Mouse (Mus musculus): ENCODE results near the gene Pcmt1.
"Not testable (repeated sequence)": the region's sequence is repeated elsewhere in the genome, so short reads cannot be mapped to it uniquely, and the experiment has no call there.

The Pcmt1 gene

DNA sequence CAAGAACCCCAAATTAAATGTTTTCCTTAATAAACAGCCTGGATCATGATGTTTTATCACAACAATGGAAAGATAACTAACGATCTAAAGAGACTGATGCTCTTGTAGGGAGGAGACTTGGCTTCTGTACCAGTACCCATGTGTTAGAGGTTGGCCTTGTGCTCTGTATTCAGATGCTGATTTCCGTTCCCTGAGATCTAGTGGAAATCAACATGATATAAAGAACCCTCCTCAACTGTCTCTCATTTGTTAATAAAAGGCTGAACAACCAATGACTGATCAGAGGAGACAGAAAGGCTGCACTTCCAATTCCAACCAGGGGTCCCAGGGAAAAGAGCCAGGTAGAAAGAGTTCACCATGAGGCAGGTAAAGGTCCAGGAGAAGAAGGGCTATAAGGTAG is 35.0 kb downstream of the Pcmt1 start:
- no peak for DNase-seq (ENCODE audit: low spot score)

DNA sequence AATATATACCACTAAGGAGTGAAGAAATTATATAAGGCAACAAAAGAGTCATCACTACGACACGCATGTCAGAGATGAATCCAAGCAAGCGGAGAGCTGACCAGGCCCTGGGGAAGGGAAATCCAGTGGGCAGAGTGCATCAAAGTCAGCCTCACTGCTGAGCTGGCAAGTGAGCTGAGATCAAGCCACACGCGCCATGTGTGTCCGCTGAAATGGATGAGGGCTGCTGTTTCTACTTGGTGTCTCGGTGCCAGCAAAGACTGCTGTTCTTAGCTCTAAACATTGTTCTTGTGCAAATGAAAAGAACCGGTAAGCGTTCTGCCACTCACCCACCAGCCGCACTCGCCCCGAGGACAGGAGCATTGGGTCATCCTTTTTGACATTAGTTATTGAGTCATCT is 40.6 kb downstream of the Pcmt1 start:
- no peak for DNase-seq (ENCODE audit: low spot score)

DNA sequence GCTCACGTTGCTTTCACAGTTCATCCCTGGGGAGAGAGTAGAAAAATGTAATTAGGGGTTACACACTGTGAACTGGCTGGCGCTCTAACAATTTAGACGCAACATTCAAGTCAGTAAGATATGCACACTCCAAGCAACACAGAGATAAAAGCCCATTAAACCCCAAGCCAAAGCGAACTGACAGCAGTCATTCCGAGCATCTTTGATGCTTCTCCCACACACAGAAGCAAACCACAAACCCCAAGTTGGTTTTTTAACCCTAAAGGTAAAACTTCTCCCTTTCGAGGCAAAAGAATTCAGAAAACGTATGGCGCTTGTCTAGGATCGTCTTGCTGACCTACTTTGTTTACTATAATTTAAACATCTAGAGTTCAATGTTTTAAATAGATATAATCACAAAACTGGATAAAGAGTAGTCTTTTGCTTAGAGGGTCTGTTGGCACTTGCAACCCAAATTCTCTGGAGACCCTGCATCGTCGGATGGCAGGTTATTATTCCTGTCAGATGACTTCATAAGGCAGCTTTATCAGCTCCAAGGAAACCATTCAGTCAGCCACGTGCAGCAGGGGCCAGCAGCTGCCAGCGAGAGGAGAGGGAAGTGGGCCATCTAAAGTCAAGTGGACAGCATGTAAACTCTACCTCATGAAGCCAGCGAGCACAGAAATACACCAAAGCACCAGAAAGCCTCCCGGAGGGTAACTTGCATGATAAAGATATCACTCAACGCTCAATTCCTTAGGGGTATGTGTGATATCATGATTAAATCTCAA is 49.8 kb downstream of the Pcmt1 start:
- DNase-seq (ENCODE audit: low spot score), result no peak

DNA sequence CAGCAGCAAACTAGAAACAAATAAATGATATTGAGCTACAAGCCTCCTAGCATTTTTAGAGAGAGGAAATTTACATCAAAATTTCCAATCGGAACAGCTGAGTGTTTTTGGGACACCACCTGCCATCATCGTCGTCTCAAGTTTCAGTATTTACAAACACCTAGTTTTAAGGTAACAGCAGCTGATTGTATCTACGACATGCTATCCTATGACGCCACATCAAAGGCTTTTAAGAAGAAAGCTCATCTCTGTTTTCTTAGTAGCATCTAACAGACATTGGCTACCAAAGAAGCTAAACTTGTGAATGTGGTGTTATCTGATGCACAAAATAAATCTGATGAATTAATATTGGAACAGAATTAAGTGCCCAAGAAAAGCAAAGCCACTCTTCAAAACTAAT is 50.6 kb downstream of the Pcmt1 start:
- no peak for DNase-seq (ENCODE audit: low spot score)

DNA sequence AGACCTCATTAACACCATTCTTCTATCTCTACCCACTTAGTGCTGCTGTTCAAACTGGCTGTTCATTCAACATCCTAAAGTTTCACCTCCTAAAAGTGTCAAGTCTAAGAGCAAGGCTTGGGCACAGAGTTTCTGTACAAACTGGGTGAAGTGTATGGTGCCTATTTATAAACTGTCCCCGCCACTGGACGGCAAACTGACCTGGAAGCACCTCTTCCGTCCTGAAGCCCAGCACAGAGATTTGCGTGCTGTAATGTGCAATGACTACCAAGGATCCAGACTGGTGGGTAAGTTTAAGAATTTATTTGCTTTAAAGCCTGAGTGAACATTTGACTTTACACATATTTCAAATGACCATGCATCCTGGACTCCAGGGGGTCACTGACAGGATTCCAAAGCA is 51.8 kb downstream of the Pcmt1 start:
- DNase-seq (ENCODE audit: low spot score), result no peak

DNA sequence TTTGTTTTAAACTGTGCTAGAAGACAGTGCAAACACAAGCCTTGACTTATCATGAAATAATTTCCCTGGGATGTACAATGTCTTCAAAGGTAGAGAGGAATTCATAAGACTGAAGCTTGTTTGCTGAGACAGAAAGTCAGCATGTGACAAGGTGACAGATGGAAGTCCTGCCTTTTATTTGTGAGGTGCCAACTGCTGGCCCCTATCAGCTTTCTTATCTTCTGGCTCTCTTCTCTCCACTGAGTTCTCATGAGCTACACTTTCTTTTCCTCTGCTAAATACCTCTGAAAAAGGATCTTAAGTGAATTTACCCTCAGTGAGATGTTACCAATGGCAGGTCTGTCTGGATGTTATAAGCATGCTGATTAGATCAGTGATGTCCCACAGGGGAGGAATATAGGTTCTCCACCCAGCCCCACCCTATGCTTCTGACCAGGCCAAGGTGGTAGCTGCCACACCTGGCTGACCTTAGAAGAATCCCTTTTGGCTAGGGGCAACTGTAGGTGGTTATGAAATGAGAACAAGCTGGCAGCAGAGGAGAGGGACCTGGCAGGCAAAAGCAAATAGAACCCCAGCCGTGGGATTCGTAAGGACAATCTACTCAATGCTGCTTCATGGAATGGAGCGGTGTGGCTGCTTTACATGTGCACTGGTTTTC is 56.9 kb downstream of the Pcmt1 start:
- no peak for DNase-seq (ENCODE audit: low spot score)

DNA sequence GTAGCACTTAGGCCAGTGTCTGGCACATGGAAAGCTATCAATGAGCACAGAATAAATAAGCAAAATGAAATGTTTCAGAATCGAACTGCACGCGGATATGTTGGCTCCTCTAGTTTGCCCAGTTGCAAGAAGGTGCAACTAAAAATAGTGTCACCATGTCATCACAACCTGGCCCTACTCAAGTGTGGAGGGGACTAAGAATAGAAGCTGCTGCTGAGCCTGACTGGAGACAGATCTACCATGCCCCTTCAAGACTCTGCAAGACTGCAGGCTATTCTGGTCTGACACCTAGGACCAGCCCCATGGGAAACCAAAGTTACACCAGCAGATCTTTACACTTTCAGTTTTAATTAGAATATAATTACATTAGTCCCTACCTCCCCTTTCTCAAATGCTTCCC is 58.6 kb downstream of the Pcmt1 start:
- no peak for DNase-seq (ENCODE audit: low spot score)

DNA sequence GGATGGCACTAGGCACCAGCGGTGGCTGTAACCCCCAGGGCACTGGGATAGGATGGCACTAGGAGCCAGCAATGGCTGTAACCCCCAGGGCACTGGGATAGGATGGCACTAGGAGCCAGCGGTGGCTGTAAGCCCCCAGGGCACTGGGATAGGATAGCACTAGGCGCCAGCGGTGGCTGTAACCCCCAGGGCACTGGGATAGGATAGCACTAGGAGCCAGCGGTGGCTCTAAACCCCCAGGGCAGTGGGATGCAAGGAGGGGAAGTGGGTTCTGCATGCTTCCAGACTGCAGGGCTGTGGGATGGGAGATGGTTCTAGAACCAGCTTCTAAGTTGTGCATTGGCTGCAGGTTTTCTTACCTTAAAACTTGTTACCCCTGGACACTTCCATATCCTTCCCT is 60.2 kb downstream of the Pcmt1 start:
- no peak for DNase-seq (ENCODE audit: low spot score)

DNA sequence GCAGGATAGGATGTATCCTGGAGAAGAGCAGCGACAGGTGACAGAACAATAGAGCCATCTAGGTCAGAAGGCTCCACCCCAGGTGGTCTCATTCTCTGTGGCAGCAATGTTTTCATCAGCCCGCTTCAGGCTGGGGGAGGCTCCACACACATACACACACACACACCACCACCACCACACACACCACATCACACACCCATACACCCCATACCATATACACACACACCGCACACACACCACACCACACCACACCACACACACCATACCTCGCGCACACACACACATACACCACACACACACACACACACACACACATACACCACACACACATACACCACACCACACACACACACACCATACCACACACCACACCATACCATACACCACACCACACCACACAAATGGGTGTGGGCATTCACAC is 61.1 kb downstream of the Pcmt1 start:
- no peak for DNase-seq (ENCODE audit: low spot score)

DNA sequence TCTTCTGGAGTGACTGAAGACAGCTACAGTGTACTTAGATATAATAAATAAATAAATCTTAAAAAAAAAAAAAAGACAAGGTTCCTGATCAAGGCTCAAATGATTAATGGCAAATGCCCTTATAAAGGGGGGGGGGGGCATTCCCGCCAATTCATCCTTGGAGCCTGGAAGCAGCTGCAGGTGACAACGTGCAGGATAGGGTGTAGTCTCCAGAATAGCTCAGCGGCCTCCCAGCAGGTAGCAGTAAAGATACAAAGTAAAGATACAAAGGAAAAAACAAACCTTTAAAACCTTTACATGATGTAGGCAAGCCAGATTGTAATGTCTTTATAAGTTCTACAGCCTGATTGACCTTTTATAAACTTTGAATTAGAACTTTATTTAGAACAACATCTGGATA is 63.4 kb downstream of the Pcmt1 start:
- not testable (repeated sequence) for DNase-seq (ENCODE audit: low spot score)

DNA sequence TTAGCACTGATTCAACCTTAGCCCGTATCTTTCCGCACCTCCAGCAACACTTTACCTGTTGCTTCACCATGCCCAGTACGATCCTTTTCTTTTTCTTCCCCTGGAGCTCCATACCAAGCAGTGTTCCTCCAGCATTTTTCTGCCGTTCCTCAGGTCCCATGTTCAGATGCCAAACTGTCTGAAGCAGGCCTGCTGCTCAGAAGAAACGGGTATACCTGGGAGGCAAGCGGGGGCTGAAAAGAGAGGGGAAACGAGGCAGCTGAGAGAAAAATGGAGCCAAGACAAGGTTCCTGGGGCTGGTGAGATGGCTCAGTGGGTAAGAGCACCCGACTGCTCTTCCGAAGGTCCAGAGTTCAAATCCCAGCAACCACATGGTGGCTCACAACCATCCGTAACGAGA is 63.8 kb downstream of the Pcmt1 start:
- not testable (repeated sequence) for DNase-seq (ENCODE audit: low spot score)

DNA sequence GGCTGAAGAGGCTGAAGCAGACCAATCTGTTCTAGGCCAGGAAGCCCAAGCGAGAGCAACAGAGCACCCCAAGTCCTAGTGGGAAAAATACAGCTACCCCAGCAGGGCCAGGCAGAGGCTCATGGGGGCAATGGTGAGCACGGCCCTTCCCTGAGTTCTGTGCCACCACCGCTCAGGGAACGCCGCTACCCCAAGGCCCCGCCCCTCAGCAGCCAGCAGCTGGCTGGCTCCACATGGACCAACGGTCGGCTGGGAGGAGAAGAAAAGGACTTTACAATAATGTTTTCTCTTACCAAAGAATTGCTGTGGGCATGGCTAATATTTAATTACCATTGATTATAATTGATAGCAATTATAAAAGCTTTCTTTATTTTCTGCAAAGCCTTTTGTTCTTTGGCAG is 66.1 kb downstream of the Pcmt1 start:
- no peak for DNase-seq (ENCODE audit: low spot score)

DNA sequence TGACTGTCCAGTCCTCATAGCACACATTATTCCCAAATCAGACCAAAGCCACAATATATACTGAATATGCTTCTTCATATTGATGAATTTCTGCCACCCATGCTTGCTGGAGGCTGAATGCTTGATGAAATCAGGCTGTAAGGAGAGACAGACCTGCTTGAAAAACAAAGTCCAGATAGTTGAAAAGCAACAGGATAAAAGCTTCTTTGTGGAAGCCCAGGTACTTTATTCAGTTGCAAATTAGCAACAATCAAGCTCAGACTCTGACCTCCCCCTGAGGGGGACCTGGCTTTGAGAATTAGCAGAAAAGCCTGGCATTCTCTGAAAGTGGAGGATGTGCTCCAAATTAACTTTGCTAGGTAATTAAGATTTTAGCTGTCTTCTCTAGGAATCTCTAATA is 68.7 kb downstream of the Pcmt1 start:
- not testable (repeated sequence) for DNase-seq (ENCODE audit: low spot score)

DNA sequence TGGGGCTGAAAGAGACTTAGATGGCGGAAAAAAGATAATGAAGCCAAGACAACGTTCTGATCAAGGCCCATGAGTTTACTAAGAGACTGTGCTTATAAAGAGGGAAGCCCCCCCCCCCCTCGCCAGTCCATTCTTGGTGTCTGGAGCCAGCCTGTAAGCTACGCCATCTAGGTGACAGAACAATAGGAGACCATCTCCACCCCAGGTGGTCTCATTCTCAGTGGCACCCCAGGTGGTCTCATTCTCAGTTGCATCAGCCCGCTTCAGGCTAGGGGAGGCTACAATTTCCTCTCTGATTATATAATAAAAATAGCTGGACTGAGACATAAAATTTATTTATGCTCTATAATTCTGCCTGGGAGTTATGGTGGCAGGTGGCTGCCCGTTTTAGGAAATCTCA is 69.3 kb downstream of the Pcmt1 start:
- DNase-seq (ENCODE audit: low spot score), result no peak

DNA sequence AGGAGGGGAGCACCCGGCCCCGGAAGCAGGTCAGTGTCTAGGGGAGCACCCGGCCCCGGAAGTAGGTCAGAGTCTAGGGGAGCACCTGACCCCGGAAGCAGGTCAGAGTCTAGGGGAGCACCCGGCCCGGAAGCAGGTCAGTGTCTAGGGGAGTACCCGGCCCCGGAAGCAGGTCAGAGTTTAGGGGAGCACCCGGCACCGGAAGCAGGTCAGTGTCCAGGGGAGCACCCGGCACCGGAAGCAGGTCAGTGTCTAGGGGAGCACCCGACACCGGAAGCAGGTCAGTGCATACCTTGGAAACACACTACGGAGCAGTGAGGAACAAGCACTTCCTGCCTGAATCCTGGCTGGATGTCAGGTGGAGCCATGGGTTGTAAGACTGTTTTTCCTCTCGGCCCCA is 72.3 kb downstream of the Pcmt1 start:
- DNase-seq (ENCODE audit: low spot score), result no peak

DNA sequence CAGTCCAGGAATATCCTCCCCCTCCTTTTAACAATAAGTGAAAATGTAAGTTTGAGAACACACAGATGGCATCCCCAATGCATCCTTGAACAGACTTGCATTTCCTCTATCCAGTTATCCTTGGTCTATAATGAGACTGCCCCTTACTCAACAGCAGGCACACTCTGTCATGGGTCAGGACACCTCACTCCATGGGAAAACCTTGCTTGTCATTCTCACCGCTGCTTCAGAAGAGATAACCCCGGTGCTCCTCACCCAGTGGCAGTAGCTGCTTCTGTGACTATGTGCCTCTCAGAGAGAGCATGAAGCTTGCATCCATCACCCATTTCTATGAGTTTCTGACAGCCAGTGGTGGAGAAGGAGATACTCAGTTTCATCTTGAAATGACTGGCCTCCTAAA is 74.5 kb downstream of the Pcmt1 start:
- DNase-seq (ENCODE audit: low spot score), result no peak

DNA sequence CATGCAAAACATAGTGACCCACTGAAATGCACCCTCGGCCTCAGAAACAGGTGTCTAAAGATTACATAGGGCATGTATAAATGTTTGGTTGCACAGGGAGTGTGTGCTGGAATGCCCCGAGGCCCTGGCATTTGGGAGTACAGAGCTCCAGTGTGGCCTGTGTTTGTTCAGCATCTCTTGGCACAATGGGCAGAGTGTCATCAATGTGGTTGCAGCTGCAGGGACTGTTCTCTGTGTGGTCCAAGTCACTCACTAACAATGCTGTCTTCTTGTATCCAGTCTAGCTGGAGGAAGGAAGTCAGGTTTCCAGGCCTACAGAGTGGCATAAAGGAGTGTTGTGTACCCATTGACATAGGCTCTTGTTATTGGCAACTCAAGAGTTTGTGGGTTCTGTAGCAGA is 75.8 kb downstream of the Pcmt1 start:
- peak; percentile 41 for DNase-seq (ENCODE audit: low spot score)

DNA sequence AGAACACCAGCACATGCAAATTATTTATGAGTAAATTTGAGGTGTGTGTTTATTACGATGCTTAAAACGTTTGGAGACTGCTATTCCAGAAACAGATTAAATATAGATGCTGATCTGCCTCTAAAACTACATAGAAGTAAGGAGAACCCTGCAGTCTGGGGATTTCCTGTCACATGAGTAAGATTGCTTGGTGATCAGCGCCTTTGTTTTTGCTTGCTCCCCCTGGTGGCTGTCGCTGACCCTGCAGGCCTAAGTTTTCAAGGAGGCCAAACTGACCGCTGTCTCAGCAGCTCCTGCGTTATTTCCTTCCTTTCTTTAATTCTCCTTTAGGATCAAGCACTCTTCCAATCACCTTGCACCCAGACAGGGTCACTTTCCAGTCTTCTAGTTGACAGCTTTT is 80.3 kb downstream of the Pcmt1 start:
- DNase-seq (ENCODE audit: low spot score), result peak; percentile 75

DNA sequence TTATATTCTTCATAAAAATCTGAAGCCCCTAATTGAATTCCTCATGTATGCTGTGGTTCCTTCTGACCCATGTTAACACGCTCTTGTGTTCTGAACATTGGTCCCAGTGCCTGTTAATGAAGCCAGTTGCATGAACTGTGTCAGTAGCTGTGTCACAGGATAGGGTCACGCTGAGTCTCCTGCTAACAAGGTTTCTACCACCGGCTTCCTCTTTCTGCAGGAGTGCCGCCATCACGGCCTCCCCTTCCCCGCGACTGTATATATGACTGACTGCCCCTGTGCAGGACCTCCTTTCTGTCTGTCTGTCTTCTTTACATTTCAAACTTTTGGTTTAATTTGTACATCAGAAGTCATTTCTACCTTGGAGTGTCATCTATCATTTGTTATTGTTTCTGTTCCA is 82.8 kb downstream of the Pcmt1 start:
- DNase-seq (ENCODE audit: low spot score), result no peak

DNA sequence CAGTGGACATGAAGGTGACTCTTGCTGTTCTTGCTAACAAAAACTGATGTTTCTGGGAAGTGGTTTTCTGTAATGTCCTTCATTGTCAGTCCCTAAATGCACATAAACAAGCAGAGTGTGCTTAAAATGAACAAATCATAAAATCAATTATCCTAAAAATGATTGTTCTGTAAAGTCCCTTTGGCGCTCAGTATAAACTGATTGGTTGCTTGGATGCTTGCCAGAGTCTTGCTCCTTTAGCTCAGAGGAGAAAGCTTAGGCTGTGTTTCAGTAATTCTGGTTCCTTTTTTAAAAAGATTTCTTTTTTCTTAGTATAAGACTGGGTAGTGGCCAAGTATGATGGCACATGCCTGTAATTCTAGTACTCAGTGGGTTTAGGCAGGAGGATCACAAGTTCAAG is 84.7 kb downstream of the Pcmt1 start:
- DNase-seq (ENCODE audit: low spot score), result no peak

DNA sequence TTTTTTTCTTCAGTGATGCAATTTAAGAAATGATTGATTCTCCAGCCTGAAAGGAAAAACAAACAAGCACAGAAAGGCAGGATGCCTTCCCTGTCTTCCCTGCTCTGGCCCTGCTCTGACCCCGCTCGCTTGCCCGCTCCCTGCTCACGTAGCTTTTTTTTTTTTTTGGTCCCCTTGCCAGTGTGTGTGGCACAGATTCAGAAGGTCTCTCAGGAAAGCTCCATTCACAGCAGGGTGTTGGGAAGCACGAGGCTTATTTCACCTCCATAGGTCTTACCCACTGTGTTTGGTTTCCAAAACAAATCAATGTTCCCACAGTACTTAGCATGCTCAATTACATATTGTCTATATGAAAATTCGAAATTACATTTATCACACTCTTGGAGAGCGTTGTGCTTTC is 86.1 kb downstream of the Pcmt1 start:
- no peak for DNase-seq (ENCODE audit: low spot score)

DNA sequence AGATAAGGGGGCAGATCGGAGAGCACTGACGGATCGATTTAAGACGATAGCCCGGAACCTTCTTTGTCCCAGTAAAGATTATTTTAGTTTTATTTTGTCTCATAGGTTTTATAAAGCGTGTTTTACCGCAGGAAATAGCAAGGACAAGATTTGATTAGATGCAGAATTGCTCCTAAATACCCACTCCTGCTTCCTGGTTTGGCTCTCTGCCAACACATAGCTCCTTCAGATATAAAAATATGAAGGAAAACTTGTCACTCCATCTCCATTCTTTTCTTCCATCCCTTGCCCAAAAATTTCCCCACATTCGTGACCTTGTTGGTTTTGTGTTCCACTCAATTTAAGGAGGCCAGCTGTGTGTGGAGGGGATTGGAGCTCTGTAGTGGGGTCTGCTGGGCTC is 90.1 kb downstream of the Pcmt1 start:
- DNase-seq (ENCODE audit: low spot score), result no peak

DNA sequence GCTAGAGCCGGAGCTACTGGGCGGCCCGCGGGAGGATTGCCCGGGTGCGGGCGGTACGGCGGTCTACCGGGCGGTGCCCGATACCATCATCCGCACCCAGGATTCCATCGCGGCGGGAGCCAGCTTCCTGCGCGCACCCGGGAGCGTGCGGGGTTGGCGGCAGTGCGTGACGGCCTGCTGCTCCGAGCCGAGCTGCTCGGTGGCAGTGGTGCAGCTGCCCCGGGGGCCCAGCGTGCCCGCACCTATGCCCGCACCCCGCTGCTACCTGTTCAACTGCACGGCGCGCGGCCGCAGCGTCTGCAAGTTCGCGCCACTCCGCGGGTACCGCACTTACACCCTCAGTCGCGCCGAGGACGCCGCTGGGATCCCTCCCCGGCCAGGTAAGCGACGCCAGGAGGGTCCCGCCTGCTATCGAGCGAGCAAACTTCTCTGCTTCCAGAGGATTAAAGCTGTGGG is 90.7 kb downstream of the Pcmt1 start:
- no peak for DNase-seq (ENCODE audit: low spot score)
